Mouse (Mus musculus) megakaryocyte, embryonic 14.5 days (primary cell): Measurements from ENCODE around the gene Plce1.

Experiments
- FLI1 ChIP-seq: IDR thresholded peaks from 2 replicates; pipeline ENCODE4 v1.6.1; 2012; ENCODE audit warnings: low read length, inconsistent platforms, mixed read lengths
- GATA1 ChIP-seq: IDR thresholded peaks from 3 replicates; pipeline ENCODE4 v1.6.1; 2012; ENCODE audit warnings: mixed read lengths, low read length, inconsistent platforms, borderline replicate concordance

- TF ChIP-seq FLI1 (no peak), GATA1 (no peak)
Observed at GRCm38 (mm10) chr19:38599001-38599400, 118.1 kb downstream of the Plce1 start.
